Mouse (Mus musculus): ENCODE results near the gene Olfr58. TPM values are rescaled to one million over a fixed set of nuclear protein-coding genes. Genes with fewer than 3 reads are reported as not detected.
"Not testable (repeated sequence)": the region's sequence is repeated elsewhere in the genome, so short reads cannot be mapped to it uniquely, and the experiment has no call there.

Olfr58 gene
- polyA plus RNA-seq (2015; fragmentation: Nextera tagmentation; extraction: Ambion mirVana) = not detected in 2 replicates

GRCm38 (mm10) chr9:19779983-19780382, at the start of gene Olfr58:
Olfr58 (plus strand) TSS chr9:19780283.
- H3K36me3 ChIP-seq (replicated peaks; ENCODE audit: insufficient read depth, low read length) = no peaks in the 10 kb centered on the region

GRCm38 (mm10) chr9:19769136-19769535, 10.9 kb upstream of the Olfr58 start:
- 77% methylated on average over 14 of the region's 14 CpGs for WGBS (ENCODE audit: insufficient replicate concordance)
- Histone ChIP-seq H3K27me3 (ENCODE audit: insufficient read depth, low read length) (no peaks in the 10 kb centered on the region), H3K36me3 (replicated peaks; ENCODE audit: insufficient read depth, low read length) (no peaks in the 10 kb centered on the region), H3K9ac (replicated peaks) (no peak overlapping the region), H3K9me3 (ENCODE audit: low read length) (no peaks in the 10 kb centered on the region), H3K27ac (ENCODE audit: low read depth) (no peak overlapping the region), H3K4me3 (ENCODE audit: low read depth, low read length) (no peak overlapping the region), H3K4me2 (ENCODE audit: low read depth, low read length) (no peak overlapping the region), H3K4me1 (ENCODE audit: insufficient read depth) (no peaks in the 10 kb centered on the region)
- TF ChIP-seq CTCF (IDR thresholded peaks at IDR 0.05; ENCODE audit: low read depth) (no peak), EP300 (IDR thresholded peaks at IDR 0.05; ENCODE audit: low read depth) (no peak)
- DNase-seq (no peak), ATAC-seq (no peak)

More at GRCm38 (mm10) chr9:19779983-19780382, at the start of gene Olfr58:
- no peaks in the 10 kb centered on the region for H3K27me3 ChIP-seq (ENCODE audit: insufficient read depth, low read length)
- no peak within 1 kb of the TSS for H3K4me3 ChIP-seq (ENCODE audit: low read depth, low read length)
- no peak within 1 kb of the TSS for H3K27ac ChIP-seq (ENCODE audit: low read depth)
- no peaks in the 10 kb centered on the region for H3K4me1 ChIP-seq (ENCODE audit: insufficient read depth)
- H3K9me3 ChIP-seq (ENCODE audit: low read length) = no peaks in the 10 kb centered on the region
- DNase-seq (no peak), ATAC-seq (no peak)
- no peak within 1 kb of the TSS for H3K4me2 ChIP-seq (ENCODE audit: low read depth, low read length)
- TF ChIP-seq CTCF (IDR thresholded peaks at IDR 0.05; ENCODE audit: low read depth) (no peak), EP300 (IDR thresholded peaks at IDR 0.05; ENCODE audit: low read depth) (no peak)
- no peak within 1 kb of the TSS for H3K9ac ChIP-seq (replicated peaks)

GRCm38 (mm10) chr9:19769701-19770100, 10.4 kb upstream of the Olfr58 start:
- WGBS (ENCODE audit: insufficient replicate concordance) = 89% methylated on average over 14 of the region's 14 CpGs

GRCm38 (mm10) chr9:19803000-19803399, 22.9 kb downstream of the Olfr58 start:
- no peaks in the 10 kb centered on the region for H3K27me3 ChIP-seq (ENCODE audit: insufficient read depth, low read length)
- TF ChIP-seq CTCF (IDR thresholded peaks at IDR 0.05; ENCODE audit: low read depth) (no peak), EP300 (IDR thresholded peaks at IDR 0.05; ENCODE audit: low read depth) (no peak)
- no peak overlapping the region for H3K4me2 ChIP-seq (ENCODE audit: low read depth, low read length)
- no peaks in the 10 kb centered on the region for H3K36me3 ChIP-seq (replicated peaks; ENCODE audit: insufficient read depth, low read length)
- no peak overlapping the region for H3K9ac ChIP-seq (replicated peaks)
- no peaks in the 10 kb centered on the region for H3K4me1 ChIP-seq (ENCODE audit: insufficient read depth)
- H3K27ac ChIP-seq (ENCODE audit: low read depth) = no peak overlapping the region
- DNase-seq (no peak), ATAC-seq (no peak)
- no peak overlapping the region for H3K4me3 ChIP-seq (ENCODE audit: low read depth, low read length)
- no peaks in the 10 kb centered on the region for H3K9me3 ChIP-seq (ENCODE audit: low read length)
- WGBS (ENCODE audit: insufficient replicate concordance) = 47% methylated on average over 1 of the region's 1 CpGs

More at GRCm38 (mm10) chr9:19769701-19770100, 10.4 kb upstream of the Olfr58 start:
- H3K36me3 ChIP-seq (replicated peaks; ENCODE audit: insufficient read depth, low read length) = no peaks in the 10 kb centered on the region
- no peaks in the 10 kb centered on the region for H3K9me3 ChIP-seq (ENCODE audit: low read length)
- H3K27ac ChIP-seq (ENCODE audit: low read depth) = no peak overlapping the region
- H3K4me2 ChIP-seq (ENCODE audit: low read depth, low read length) = no peak overlapping the region
- no peak for TF ChIP-seq CTCF (IDR thresholded peaks at IDR 0.05; ENCODE audit: low read depth)
- ATAC-seq = no peak
- no peak overlapping the region for H3K9ac ChIP-seq (replicated peaks)
- no peak overlapping the region for H3K4me3 ChIP-seq (ENCODE audit: low read depth, low read length)
- DNase-seq = no peak
- no peaks in the 10 kb centered on the region for H3K4me1 ChIP-seq (ENCODE audit: insufficient read depth)
- H3K27me3 ChIP-seq (ENCODE audit: insufficient read depth, low read length) = no peaks in the 10 kb centered on the region

GRCm38 (mm10) chr9:19804606-19805005, 24.5 kb downstream of the Olfr58 start, which contains the start of gene Olfr859:
Olfr859 (plus strand) TSS chr9:19804906.
- H3K4me1 ChIP-seq (ENCODE audit: insufficient read depth); H3K27me3 ChIP-seq (ENCODE audit: insufficient read depth, low read length); H3K9ac ChIP-seq (replicated peaks); H3K4me3 ChIP-seq (ENCODE audit: low read depth, low read length); H3K27ac ChIP-seq (ENCODE audit: low read depth); H3K9me3 ChIP-seq (ENCODE audit: low read length); H3K36me3 ChIP-seq (replicated peaks; ENCODE audit: insufficient read depth, low read length); H3K4me2 ChIP-seq (ENCODE audit: low read depth, low read length); DNase-seq; ATAC-seq: not testable (repeated sequence)
- WGBS (ENCODE audit: insufficient replicate concordance) = 48% methylated on average over 1 of the region's 1 CpGs

Other genes with a start within 250 kb of the Olfr58 start
- not detected in 2 replicates for gene Olfr853, start 239.2 kb upstream of the Olfr58 start, polyA plus RNA-seq (2015; fragmentation: Nextera tagmentation; extraction: Ambion mirVana)
- gene Olfr854, start 212.9 kb upstream of the Olfr58 start, polyA plus RNA-seq (2015; fragmentation: Nextera tagmentation; extraction: Ambion mirVana) = not detected in 2 replicates
- gene Olfr855, start 197.7 kb upstream of the Olfr58 start, polyA plus RNA-seq (2015; fragmentation: Nextera tagmentation; extraction: Ambion mirVana) = not detected in 2 replicates
- gene Zfp317, start 158.2 kb upstream of the Olfr58 start, polyA plus RNA-seq (2015; fragmentation: Nextera tagmentation; extraction: Ambion mirVana) = 4.1 TPM in 2 replicates
- gene Olfr857, start 70.8 kb upstream of the Olfr58 start, polyA plus RNA-seq (2015; fragmentation: Nextera tagmentation; extraction: Ambion mirVana) = not detected in 2 replicates
- not detected in 2 replicates for gene Olfr859, start 24.6 kb downstream of the Olfr58 start, polyA plus RNA-seq (2015; fragmentation: Nextera tagmentation; extraction: Ambion mirVana)
- not detected in 2 replicates for gene Olfr860, start 69.5 kb downstream of the Olfr58 start, polyA plus RNA-seq (2015; fragmentation: Nextera tagmentation; extraction: Ambion mirVana)
- not detected in 2 replicates for gene Olfr862, start 107.7 kb downstream of the Olfr58 start, polyA plus RNA-seq (2015; fragmentation: Nextera tagmentation; extraction: Ambion mirVana)
- 0.23 and 0.26 TPM in 2 replicates for gene Olfr77, start 136.6 kb downstream of the Olfr58 start, polyA plus RNA-seq (2015; fragmentation: Nextera tagmentation; extraction: Ambion mirVana)
- gene Olfr866, start 247.8 kb downstream of the Olfr58 start, polyA plus RNA-seq (2015; fragmentation: Nextera tagmentation; extraction: Ambion mirVana) = not detected in 2 replicates